Comparison of ENCODE assay signal across 18 mouse cellular contexts in the genomic region with DNA sequence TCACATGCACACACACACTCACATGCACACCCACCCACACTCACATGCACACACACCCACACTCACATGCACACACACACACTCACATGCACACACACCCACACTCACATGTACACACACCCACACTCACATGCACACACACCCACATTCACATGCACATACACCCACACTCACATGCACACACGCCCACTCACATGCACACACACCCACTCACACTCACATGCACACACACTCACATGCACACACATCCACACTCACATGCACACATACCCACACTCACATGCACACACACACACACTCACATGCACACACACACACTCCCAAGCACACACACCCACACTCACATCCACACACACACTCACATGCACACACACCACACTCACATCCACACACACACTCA.
"Had no signal": no experiment of that assay in that cellular context is flagged by ENCODE, and none has a peak within 500 bp of the region (broad histone marks: within the 10 kb centered on the region; RNA-seq: fewer than 3 reads in every experiment).

No protein-coding gene starts in this region.

- H3K4me3 ChIP-seq: liver, embryonic 13.5 days; liver, embryonic 15.5 days; lung, embryonic 15.5 days; midbrain, embryonic 13.5 days; midbrain, embryonic 15.5 days; neural tube, embryonic 12.5 days; stomach, embryonic 15.5 days had no signal

- DNase-seq: liver, embryonic 13.5 days; liver, postnatal 0 days; lung, adult 2 months; lung, postnatal 14 days; lung, postnatal 36 days; right cerebral cortex, postnatal 14 days; thymus, adult 2 months; thymus, postnatal 25 days; thymus, postnatal 4 days had no signal

- H3K36me3 ChIP-seq: liver, embryonic 13.5 days; liver, embryonic 15.5 days; lung, embryonic 15.5 days; midbrain, embryonic 13.5 days; midbrain, embryonic 15.5 days; neural tube, embryonic 12.5 days; stomach, embryonic 15.5 days had no signal

- H3K27me3 ChIP-seq: lung, embryonic 15.5 days; midbrain, embryonic 15.5 days; neural tube, embryonic 12.5 days; stomach, embryonic 15.5 days had no signal

- H3K4me2 ChIP-seq: liver, embryonic 13.5 days; liver, embryonic 15.5 days; lung, embryonic 15.5 days; midbrain, embryonic 13.5 days; midbrain, embryonic 15.5 days; neural tube, embryonic 12.5 days; stomach, embryonic 15.5 days had no signal

- H3K27ac ChIP-seq: liver, embryonic 13.5 days; liver, embryonic 15.5 days; lung, embryonic 15.5 days; macrophage; midbrain, embryonic 13.5 days; midbrain, embryonic 15.5 days; neural tube, embryonic 12.5 days; stomach, embryonic 15.5 days; stomach, postnatal 0 days had no signal

- H3K9me3 ChIP-seq: liver, embryonic 13.5 days; liver, embryonic 15.5 days; lung, embryonic 15.5 days; midbrain, embryonic 13.5 days; midbrain, embryonic 15.5 days; neural tube, embryonic 12.5 days; stomach, embryonic 15.5 days had no signal

- H3K9ac ChIP-seq: liver, embryonic 13.5 days; liver, embryonic 15.5 days; liver, postnatal 0 days; lung, embryonic 15.5 days; midbrain, embryonic 13.5 days; midbrain, embryonic 15.5 days; neural tube, embryonic 12.5 days; stomach, embryonic 15.5 days had no signal

- H3K4me1 ChIP-seq: lung, embryonic 15.5 days; stomach, embryonic 15.5 days had no signal

- ATAC-seq: lung, postnatal 0 days; midbrain, embryonic 15.5 days had no signal
